ENCODE assay signal across 32 mouse cellular contexts in the genomic region with DNA sequence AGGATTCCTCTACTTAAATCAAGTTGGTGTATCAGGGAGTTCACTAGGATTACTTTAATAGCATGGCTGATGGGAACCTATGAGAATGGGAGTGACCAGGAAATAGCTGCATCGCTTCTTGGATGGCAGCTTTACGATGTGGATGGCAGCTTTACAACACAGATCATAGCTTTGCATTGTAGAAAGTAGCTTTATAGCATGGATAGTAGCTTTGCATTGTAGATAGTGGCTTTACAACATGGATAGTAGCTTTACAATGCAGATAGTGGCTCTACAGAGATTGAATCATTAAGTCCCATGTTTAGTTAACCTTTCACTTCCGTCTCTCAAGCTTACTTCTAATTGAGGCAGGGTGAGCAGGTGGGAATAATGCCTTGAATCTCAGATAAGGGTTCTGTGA.
"Had no signal": no experiment of that assay in that cellular context is flagged by ENCODE, and none has a peak within 500 bp of the region (broad histone marks: within the 10 kb centered on the region; RNA-seq: fewer than 3 reads in every experiment).

No protein-coding gene starts in this region.

- H3K36me3 ChIP-seq: limb, embryonic 10.5 days; limb, embryonic 12.5 days; limb, embryonic 13.5 days; limb, embryonic 15.5 days; liver, embryonic 12.5 days; liver, embryonic 13.5 days; liver, embryonic 15.5 days; lung, embryonic 15.5 days; midbrain, embryonic 10.5 days; midbrain, embryonic 12.5 days; midbrain, embryonic 13.5 days; midbrain, embryonic 15.5 days; neural tube, embryonic 12.5 days had no signal

- DNase-seq: left cerebral cortex, postnatal 4 days; liver; liver, embryonic 13.5 days; liver, postnatal 0 days; lung, adult 18-20 months; lung, adult 2 months; lung, embryonic 14.5 days; lung, postnatal 10 days; lung, postnatal 14 days; lung, postnatal 36 days; lung, postnatal 4 days; midbrain, embryonic 14.5 days had no signal

- H3K9ac ChIP-seq: limb, embryonic 12.5 days; limb, embryonic 13.5 days; limb, embryonic 15.5 days; liver, embryonic 12.5 days; liver, embryonic 13.5 days; liver, embryonic 14.5 days; liver, embryonic 15.5 days; liver, postnatal 0 days; lung, embryonic 14.5 days; lung, embryonic 15.5 days; midbrain, embryonic 12.5 days; midbrain, embryonic 13.5 days; midbrain, embryonic 15.5 days; neural tube, embryonic 12.5 days had no signal

- H3K9me3 ChIP-seq: limb, embryonic 10.5 days; limb, embryonic 12.5 days; limb, embryonic 13.5 days; limb, embryonic 15.5 days; liver, embryonic 12.5 days; liver, embryonic 13.5 days; liver, embryonic 15.5 days; lung, embryonic 15.5 days; midbrain, embryonic 10.5 days; midbrain, embryonic 12.5 days; midbrain, embryonic 13.5 days; midbrain, embryonic 15.5 days; neural tube, embryonic 12.5 days had no signal

- H3K4me3 ChIP-seq: limb, embryonic 10.5 days; limb, embryonic 12.5 days; limb, embryonic 13.5 days; limb, embryonic 15.5 days; liver, embryonic 12.5 days; liver, embryonic 13.5 days; liver, embryonic 15.5 days; lung, embryonic 15.5 days; megakaryocyte, embryonic 14.5 days; midbrain, embryonic 10.5 days; midbrain, embryonic 12.5 days; midbrain, embryonic 13.5 days; midbrain, embryonic 15.5 days; myocyte; neural tube, embryonic 12.5 days had no signal

- H3K4me1 ChIP-seq: limb, embryonic 10.5 days; limb, embryonic 12.5 days; limb, embryonic 13.5 days; limb, embryonic 15.5 days; liver, embryonic 12.5 days; liver, embryonic 13.5 days; liver, embryonic 15.5 days; lung, embryonic 15.5 days; megakaryocyte, embryonic 14.5 days; midbrain, embryonic 10.5 days; midbrain, embryonic 12.5 days; midbrain, embryonic 13.5 days; midbrain, embryonic 15.5 days; neural tube, embryonic 12.5 days had no signal

- H3K27me3 ChIP-seq: limb, embryonic 12.5 days; limb, embryonic 13.5 days; limb, embryonic 15.5 days; liver, embryonic 12.5 days; liver, embryonic 13.5 days; liver, embryonic 15.5 days; lung, embryonic 15.5 days; megakaryocyte, embryonic 14.5 days; midbrain, embryonic 12.5 days; midbrain, embryonic 13.5 days; midbrain, embryonic 15.5 days; neural tube, embryonic 12.5 days had no signal

- H3K27ac ChIP-seq: limb, embryonic 10.5 days; limb, embryonic 12.5 days; limb, embryonic 13.5 days; limb, embryonic 15.5 days; liver, embryonic 12.5 days; liver, embryonic 13.5 days; liver, embryonic 14.5 days; liver, embryonic 15.5 days; lung, embryonic 15.5 days; macrophage; midbrain, embryonic 10.5 days; midbrain, embryonic 12.5 days; midbrain, embryonic 13.5 days; midbrain, embryonic 15.5 days; neural tube, embryonic 12.5 days had no signal

- H3K4me2 ChIP-seq: limb, embryonic 12.5 days; limb, embryonic 13.5 days; limb, embryonic 15.5 days; liver, embryonic 11.5 days; liver, embryonic 12.5 days; liver, embryonic 13.5 days; liver, embryonic 15.5 days; lung, embryonic 14.5 days; lung, embryonic 15.5 days; midbrain, embryonic 11.5 days; midbrain, embryonic 12.5 days; midbrain, embryonic 13.5 days; midbrain, embryonic 15.5 days; neural tube, embryonic 12.5 days had no signal

- ATAC-seq: liver, embryonic 12.5 days; liver, postnatal 0 days; lung, postnatal 0 days; midbrain, embryonic 13.5 days; midbrain, embryonic 15.5 days; midbrain, embryonic 16.5 days had no signal
